Mouse (Mus musculus): ENCODE data around the gene Tjp3.

DNA sequence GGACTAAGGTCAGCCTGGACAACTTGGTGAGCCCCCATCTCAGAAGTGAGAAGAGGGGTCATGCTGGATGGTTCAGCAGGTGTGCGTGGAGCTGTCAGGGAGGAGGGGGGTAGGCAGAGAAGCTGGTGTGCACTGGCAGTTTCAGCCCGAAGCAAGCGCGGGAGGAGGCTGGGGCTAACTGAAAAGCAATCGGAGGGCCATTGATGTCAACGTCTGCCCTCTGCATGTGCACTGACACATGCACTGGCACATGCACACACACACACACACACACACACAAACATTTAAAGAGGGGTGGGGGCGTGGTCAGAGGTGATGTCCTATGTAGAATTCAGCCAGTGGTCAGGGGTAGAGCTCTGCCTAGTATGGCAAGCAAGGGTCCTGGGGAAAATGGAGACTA lies 59.9 kb downstream of the Tjp3 start:
- no peak for TF ChIP-seq CHD2 (IDR thresholded peaks at IDR 0.05; ENCODE audit: low read depth, low read length)
- no peak for TF ChIP-seq HCFC1 (IDR thresholded peaks at IDR 0.05; ENCODE audit: borderline replicate concordance, insufficient read depth, low read length)
- no peak for TF ChIP-seq MAFK (IDR thresholded peaks at IDR 0.05; ENCODE audit: insufficient read depth, low read depth, low read length)
- no peak for TF ChIP-seq ZC3H11A (IDR thresholded peaks at IDR 0.05; ENCODE audit: borderline replicate concordance, low read depth, low read length)
- no peak for TF ChIP-seq ZNF384 (IDR thresholded peaks at IDR 0.05; ENCODE audit: low read depth, low read length)
